Mouse (Mus musculus) lung, adult 2 months (tissue): ENCODE measurements around the gene Nipsnap3b.

Experiments
- CTCF ChIP-seq: fragments of 200-500 bp; IDR thresholded peaks from 2 replicates; pipeline ENCODE4 v1.5.1; 2011; ENCODE audit warnings: mild to moderate bottlenecking, low read length, control low read depth; ENCODE audit not compliant: insufficient read depth
- POLR2A ChIP-seq: fragments of 200-500 bp; IDR thresholded peaks from 2 replicates; pipeline ENCODE4 v1.6.1; 2011; ENCODE audit warnings: low read depth, mild to moderate bottlenecking, control low read depth, low read length, borderline replicate concordance; ENCODE audit errors: extremely low read depth

DNA sequence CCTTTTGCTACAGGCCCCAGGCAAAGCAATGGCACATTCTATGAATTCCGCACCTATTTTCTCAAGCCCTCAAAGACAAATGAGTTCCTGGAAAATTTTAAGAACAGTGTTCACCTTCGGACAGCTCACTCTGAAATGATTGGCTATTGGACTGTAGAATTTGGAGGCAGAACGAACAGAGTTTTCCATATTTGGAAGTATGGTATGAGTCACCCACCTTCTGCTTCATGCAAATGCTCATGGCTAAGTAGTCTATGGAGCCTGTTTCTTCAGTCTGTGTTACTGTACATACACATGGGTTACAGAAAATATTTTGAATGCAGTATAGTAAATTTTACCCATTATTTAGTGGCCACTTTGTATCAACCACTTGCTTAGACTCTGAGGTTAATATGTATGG is 3.3 kb downstream of the Nipsnap3b start:
- TF ChIP-seq CTCF (no peak), POLR2A (no peak)
